Mouse (Mus musculus): ENCODE results near the gene Arf3.

DNA sequence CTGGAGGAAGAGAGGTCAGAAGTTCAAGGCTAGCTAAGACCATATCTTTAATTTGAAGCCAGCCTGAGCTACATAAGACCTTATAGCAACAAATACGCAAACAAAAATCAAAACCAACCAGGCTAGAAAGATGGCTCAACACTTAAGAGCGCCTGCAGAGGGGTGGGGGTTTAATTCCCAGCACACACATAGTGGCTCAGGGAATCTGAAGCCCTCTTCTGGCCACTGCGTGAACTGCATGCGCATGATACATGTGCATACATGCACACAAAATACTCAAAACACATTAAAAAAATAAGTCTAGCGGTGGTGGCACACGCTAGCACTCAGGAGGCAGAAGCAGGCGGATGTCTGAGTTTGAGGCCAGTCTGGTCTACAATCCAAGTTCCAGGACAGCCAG, 22.7 kb upstream of the Arf3 start:
- TF ChIP-seq CTCF (IDR thresholded peaks at IDR 0.05; ENCODE audit: low read depth, low read length): peak; percentile 59
- no peak for TF ChIP-seq POLR2A (IDR thresholded peaks at IDR 0.05; ENCODE audit: extremely low read depth, insufficient read depth, low read length)

Measured in liver, adult 2 months (tissue).